Mouse (Mus musculus): Measurements from ENCODE around the gene Bst2.

The Bst2 gene

DNA sequence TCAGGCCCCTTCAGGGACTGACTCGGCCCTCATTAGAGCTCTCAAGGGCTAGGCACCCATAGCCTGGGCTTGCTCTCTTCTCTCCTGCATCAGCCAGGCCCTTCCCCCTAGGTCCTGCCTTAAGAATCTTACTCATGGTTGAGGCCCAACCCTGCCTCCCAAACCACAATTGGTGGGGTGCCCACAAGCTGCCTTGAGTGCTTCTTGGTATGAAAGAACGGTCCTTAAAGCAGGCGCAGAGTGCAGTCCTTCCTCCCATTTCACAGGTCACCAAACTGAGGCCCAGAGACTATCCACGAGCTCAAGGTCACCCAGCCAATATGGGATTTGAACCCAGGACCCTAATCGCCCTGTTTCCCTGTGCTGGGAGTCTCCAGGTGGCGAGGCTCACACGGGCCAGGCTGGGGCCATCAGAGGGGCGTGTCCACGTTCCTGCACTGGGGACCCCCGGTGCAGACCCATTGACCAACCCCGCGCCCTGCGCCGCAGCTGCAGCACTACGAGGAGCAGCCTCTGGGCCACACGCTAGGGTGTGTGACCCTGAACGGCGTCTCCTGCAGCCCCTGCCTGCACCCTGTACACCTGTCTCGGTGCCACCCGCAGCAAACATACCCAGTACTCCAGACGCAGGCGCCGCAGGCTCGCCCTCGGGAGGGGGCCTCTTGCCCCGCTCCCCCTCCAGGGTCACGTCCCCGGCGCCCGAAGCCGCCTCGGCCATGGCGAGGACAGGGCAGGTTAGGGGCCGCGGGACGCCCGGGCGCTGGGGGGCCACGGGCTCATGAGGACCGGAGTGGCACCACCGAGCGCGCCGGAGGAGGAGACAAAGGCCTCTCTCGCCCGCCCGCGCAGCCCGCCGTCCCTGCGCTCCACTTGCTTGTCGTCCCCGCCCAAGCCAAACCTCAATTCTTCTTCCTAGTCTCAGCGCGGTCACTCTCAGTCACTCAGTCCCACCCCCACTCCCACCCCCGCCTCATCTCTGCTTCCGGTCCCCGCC, 51.8 kb downstream of the Bst2 start, which contains the start of gene Ano8:
Gene Ano8, minus strand, starts transcription at position 822 of the 994 bp plus-strand sequence.
- peak; percentile 76 for ATAC-seq (ENCODE audit: low TSS enrichment)

DNA sequence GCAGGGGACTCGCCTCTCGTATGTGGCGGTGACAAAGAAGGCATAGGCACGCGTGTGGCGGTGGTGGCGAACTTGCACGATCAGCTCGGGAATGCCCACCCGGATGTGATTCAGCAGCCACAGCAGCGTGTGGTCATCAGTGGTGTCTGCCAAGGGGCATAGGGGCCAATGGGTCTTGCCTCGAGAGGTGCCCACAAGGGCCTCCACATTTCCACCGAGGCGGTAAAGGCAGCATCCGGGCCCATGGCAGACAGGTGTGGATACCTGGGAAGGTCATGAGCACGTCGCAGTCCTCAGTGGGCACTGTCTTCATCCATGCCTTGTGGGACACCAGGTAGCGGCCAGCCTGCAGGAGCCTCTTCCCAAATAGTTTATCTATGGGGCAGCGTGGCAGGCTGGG, 52.5 kb downstream of the Bst2 start:
- no peak for ATAC-seq (ENCODE audit: low TSS enrichment)

Data from frontal cortex, adult (tissue).